In the genomic region with DNA sequence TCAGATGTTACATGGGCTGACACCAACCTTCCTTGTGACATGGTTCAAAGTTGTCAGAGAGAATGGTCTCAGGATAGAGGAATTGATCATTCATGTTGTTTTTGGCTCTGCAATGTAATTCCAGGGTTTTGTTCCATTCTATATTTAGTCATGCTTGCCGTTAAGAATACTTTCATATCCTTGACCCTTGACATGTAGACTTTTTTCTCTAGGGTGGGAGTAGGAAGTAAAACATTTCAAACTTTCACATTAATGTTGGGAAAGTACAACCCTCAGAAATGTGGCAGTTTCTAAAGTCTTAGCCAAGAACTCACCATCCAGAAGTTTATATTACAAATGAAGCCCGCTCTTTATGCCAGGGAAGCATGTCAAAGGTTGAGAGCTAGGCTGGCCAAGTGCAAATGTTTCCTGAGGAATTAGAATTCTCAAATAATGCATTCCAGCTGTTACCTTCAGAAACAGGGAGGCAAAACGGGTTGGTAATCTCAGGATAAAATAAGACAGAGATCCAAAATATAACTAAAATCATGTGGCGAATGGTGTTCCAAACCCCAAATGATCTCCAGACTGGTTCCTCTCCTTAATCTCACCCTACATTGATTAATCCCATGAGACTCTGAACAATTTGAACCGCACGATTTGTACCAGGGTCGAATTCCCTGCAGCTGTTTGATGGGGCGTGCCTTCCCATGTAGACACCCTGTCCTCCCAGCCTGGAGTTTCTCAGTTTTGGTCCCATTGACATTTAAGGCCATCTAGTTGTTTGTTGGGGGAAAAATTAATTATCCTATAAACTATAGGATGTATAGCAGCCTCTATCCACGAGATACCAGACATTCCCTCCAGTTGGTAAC, we compare ENCODE assay signal across 21 mouse cellular contexts.
DNase-seq lines count a peak whose midpoint lies in the region; ATAC-seq and TF ChIP-seq lines count a peak whose summit lies in the region.
"Had no signal": no experiment of that assay in that cellular context is flagged by ENCODE, and none has a peak within 500 bp of the region (broad histone marks: within the 10 kb centered on the region; RNA-seq: fewer than 3 reads in every experiment).

No protein-coding gene starts in this region.

- H3K9ac ChIP-seq in lung, postnatal 0 days (replicated peaks; ENCODE audit: low read depth) = no peak overlapping the region
- H3K9ac ChIP-seq in embryonic facial prominence, embryonic 15.5 days = no peak overlapping the region
- no peak overlapping the region for H3K9ac ChIP-seq in limb, embryonic 15.5 days
- no peak overlapping the region for H3K9ac ChIP-seq in liver, embryonic 11.5 days (ENCODE audit: low read depth, low read length)
- H3K9ac ChIP-seq: hindbrain, embryonic 15.5 days; liver, embryonic 12.5 days; neural tube, embryonic 13.5 days had no signal

- peak; percentile 52 for ATAC-seq in lung, postnatal 0 days
- ATAC-seq in embryonic facial prominence, embryonic 15.5 days (ENCODE audit: insufficient number of reproducible peaks, low FRiP score, low TSS enrichment, low read depth) = peak; percentile 69; the same call in 1 of the 2 replicates
- ATAC-seq in limb, embryonic 15.5 days (ENCODE audit: insufficient number of reproducible peaks, low FRiP score, low TSS enrichment, low read depth) = no peak
- no peak for ATAC-seq in liver, embryonic 11.5 days (replicated peaks; ENCODE audit: low FRiP score)
- ATAC-seq: CD4-positive, CD25-positive, alpha-beta regulatory T cell, adult 4 months; intestine, embryonic 16.5 days; liver, embryonic 12.5 days had no signal

- peaks cover 7% of the 10 kb centered on the region; the same call in 1 of the 2 replicates for H3K4me1 ChIP-seq in lung, postnatal 0 days (ENCODE audit: insufficient read depth, low read depth, low read length)
- peaks cover 8% of the 10 kb centered on the region for H3K4me1 ChIP-seq in embryonic facial prominence, embryonic 15.5 days
- H3K4me1 ChIP-seq in limb, embryonic 15.5 days = peaks cover 15% of the 10 kb centered on the region
- no peaks in the 10 kb centered on the region for H3K4me1 ChIP-seq in liver, embryonic 11.5 days (replicated peaks; ENCODE audit: control insufficient read depth, insufficient read depth, low read length)
- H3K4me1 ChIP-seq: forebrain, embryonic 10.5 days; hindbrain, embryonic 15.5 days; liver, embryonic 12.5 days; midbrain, embryonic 10.5 days had no signal

- H3K36me3 ChIP-seq in lung, postnatal 0 days (ENCODE audit: insufficient read depth, low read length) = no peaks in the 10 kb centered on the region
- H3K36me3 ChIP-seq in embryonic facial prominence, embryonic 15.5 days = no peaks in the 10 kb centered on the region
- H3K36me3 ChIP-seq in limb, embryonic 15.5 days = no peaks in the 10 kb centered on the region
- no peaks in the 10 kb centered on the region for H3K36me3 ChIP-seq in liver, embryonic 11.5 days (ENCODE audit: control insufficient read depth, insufficient read depth, low read length)
- H3K36me3 ChIP-seq: forebrain, embryonic 10.5 days; G1E; hindbrain, embryonic 15.5 days; liver, embryonic 12.5 days; midbrain, embryonic 10.5 days; neural tube, embryonic 13.5 days had no signal

- WGBS in lung, postnatal 0 days = 55% methylated on average over 9 of the region's 9 CpGs
- WGBS in embryonic facial prominence, embryonic 15.5 days = 33% methylated on average over 9 of the region's 9 CpGs
- 33% methylated on average over 9 of the region's 9 CpGs for WGBS in limb, embryonic 15.5 days
- 74% methylated on average over 9 of the region's 9 CpGs for WGBS in liver, embryonic 11.5 days

- no peak overlapping the region for H3K4me3 ChIP-seq in lung, postnatal 0 days (ENCODE audit: low read depth, low read length)
- H3K4me3 ChIP-seq in embryonic facial prominence, embryonic 15.5 days (replicated peaks) = no peak overlapping the region
- H3K4me3 ChIP-seq in limb, embryonic 15.5 days = no peak overlapping the region
- H3K4me3 ChIP-seq in liver, embryonic 11.5 days (ENCODE audit: low read depth, low read length) = no peak overlapping the region
- H3K4me3 ChIP-seq: forebrain, embryonic 10.5 days; hindbrain, embryonic 15.5 days; liver, embryonic 12.5 days; midbrain, embryonic 10.5 days; neural tube, embryonic 13.5 days had no signal

- H3K27ac ChIP-seq in lung, postnatal 0 days (ENCODE audit: low read length) = no peak overlapping the region; the same call in 1 of the 2 replicates
- peak overlapping the region; percentile 48 for H3K27ac ChIP-seq in embryonic facial prominence, embryonic 15.5 days (replicated peaks)
- H3K27ac ChIP-seq in limb, embryonic 15.5 days = peak overlapping the region; percentile 38; the same call in 1 of the 2 replicates
- H3K27ac ChIP-seq in liver, embryonic 11.5 days (ENCODE audit: low read depth, low read length) = no peak overlapping the region
- H3K27ac ChIP-seq: forebrain, embryonic 10.5 days; hindbrain, embryonic 15.5 days; liver, embryonic 12.5 days; midbrain, embryonic 10.5 days; neural tube, embryonic 13.5 days had no signal

- DNase-seq in lung, postnatal 0 days (ENCODE audit: low spot score) = peak; percentile 56
- DNase-seq in lung, adult 18-20 months = no peak
- DNase-seq in embryo, embryonic 10.5 days (ENCODE audit: low spot score) = peak; percentile 36
- no peak for DNase-seq in right cerebral cortex, adult 18-20 months
- DNase-seq in liver, embryonic 11.5 days (ENCODE audit: low spot score) = no peak
- DNase-seq in thymus, postnatal 0 days (ENCODE audit: low spot score) = no peak
- DNase-seq: cerebellum, postnatal 36 days; gastrocnemius, postnatal 14 days; kidney, postnatal 10 days; layer of hippocampus, adult 9-11 months; right cerebral cortex, postnatal 25 days had no signal

- H3K9me3 ChIP-seq in lung, postnatal 0 days (ENCODE audit: low read length) = no peaks in the 10 kb centered on the region
- H3K9me3 ChIP-seq in embryonic facial prominence, embryonic 15.5 days (replicated peaks) = no peaks in the 10 kb centered on the region
- H3K9me3 ChIP-seq in limb, embryonic 15.5 days = no peaks in the 10 kb centered on the region
- no peaks in the 10 kb centered on the region for H3K9me3 ChIP-seq in liver, embryonic 11.5 days (ENCODE audit: control insufficient read depth, low read length)
- H3K9me3 ChIP-seq: forebrain, embryonic 10.5 days; G1E; hindbrain, embryonic 15.5 days; liver, embryonic 12.5 days; midbrain, embryonic 10.5 days; neural tube, embryonic 13.5 days had no signal

- TF ChIP-seq CTCF in lung, postnatal 0 days (IDR thresholded peaks at IDR 0.05) = no peak

- no peaks in the 10 kb centered on the region for H3K27me3 ChIP-seq in lung, postnatal 0 days (replicated peaks; ENCODE audit: insufficient read depth, low read length)
- no peaks in the 10 kb centered on the region for H3K27me3 ChIP-seq in embryonic facial prominence, embryonic 15.5 days
- no peaks in the 10 kb centered on the region for H3K27me3 ChIP-seq in limb, embryonic 15.5 days
- H3K27me3 ChIP-seq in liver, embryonic 11.5 days (replicated peaks; ENCODE audit: control insufficient read depth, insufficient read depth, low read length) = no peaks in the 10 kb centered on the region
- H3K27me3 ChIP-seq: hindbrain, embryonic 15.5 days; neural tube, embryonic 13.5 days had no signal

- no peak overlapping the region for H3K4me2 ChIP-seq in lung, postnatal 0 days (replicated peaks; ENCODE audit: low read depth, low read length)
- no peak overlapping the region for H3K4me2 ChIP-seq in embryonic facial prominence, embryonic 15.5 days (replicated peaks)
- H3K4me2 ChIP-seq in limb, embryonic 15.5 days = no peak overlapping the region
- H3K4me2 ChIP-seq in liver, embryonic 11.5 days = no peak overlapping the region
- H3K4me2 ChIP-seq: hindbrain, embryonic 15.5 days; liver, embryonic 12.5 days; neural tube, embryonic 13.5 days had no signal

- TF ChIP-seq EP300 in lung, postnatal 0 days (IDR thresholded peaks at IDR 0.05) = no peak

Comparison
In these comparisons a context has a peak if more than half of its experiments do, and no peak if none do; other contexts are left out.
1. DNase-seq: peak in lung, postnatal 0 days (single experiment) and embryo, embryonic 10.5 days (single experiment); none in lung, adult 18-20 months (0 of 2), right cerebral cortex, adult 18-20 months (single experiment), liver, embryonic 11.5 days (single experiment) and thymus, postnatal 0 days (single experiment).
2. ATAC-seq: peak in lung, postnatal 0 days (single experiment) and embryonic facial prominence, embryonic 15.5 days (single experiment); none in limb, embryonic 15.5 days (single experiment) and liver, embryonic 11.5 days (single experiment).
3. H3K27ac ChIP-seq: peak in embryonic facial prominence, embryonic 15.5 days (single experiment) and limb, embryonic 15.5 days (single experiment); none in lung, postnatal 0 days (single experiment) and liver, embryonic 11.5 days (single experiment).